Mouse (Mus musculus): Measurements from ENCODE around the gene Rims3. TPM values are rescaled to one million over a fixed set of nuclear protein-coding genes. Genes with fewer than 3 reads are reported as not detected.

Gene Rims3
- 0.51 and 0.60 TPM in 2 replicates for polyA plus RNA-seq (2015; fragmentation: Nextera tagmentation; extraction: Ambion mirVana)

GRCm38 (mm10) chr4:120854588-120855319 is at the start of gene Rims3:
Gene Rims3, plus strand, starts transcription at chr4:120854816.
- peak; percentile 63 for ATAC-seq (ENCODE audit: extremely low read depth, insufficient number of reproducible peaks, low FRiP score, low TSS enrichment)

GRCm38 (mm10) chr4:120805816-120806215 is 48.8 kb upstream of the Rims3 start:
- H3K4me1 ChIP-seq: peaks cover 58% of the 10 kb centered on the region
- H3K27ac ChIP-seq (replicated peaks): 0 out of 2 replicates have a peak overlapping the region, but pooled peaks have one; percentile 8
- 0 out of 2 replicates have a peak overlapping the region, but pooled peaks have one; percentile 47 for H3K9ac ChIP-seq
- no peak overlapping the region for H3K4me3 ChIP-seq
- H3K4me2 ChIP-seq: no peak overlapping the region
- ATAC-seq (ENCODE audit: extremely low read depth, insufficient number of reproducible peaks, low FRiP score, low TSS enrichment): no peak
- H3K27me3 ChIP-seq (replicated peaks): no peaks in the 10 kb centered on the region
- H3K9me3 ChIP-seq: no peaks in the 10 kb centered on the region
- H3K36me3 ChIP-seq: peaks cover 12% of the 10 kb centered on the region

More at GRCm38 (mm10) chr4:120854588-120855319, at the start of gene Rims3:
- H3K4me2 ChIP-seq: peak within 1 kb of the TSS; percentile 90
- H3K27ac ChIP-seq (replicated peaks): no peak within 1 kb of the TSS
- no peaks in the 10 kb centered on the region for H3K9me3 ChIP-seq
- 2% methylated on average over 62 of the region's 68 CpGs for WGBS
- H3K4me3 ChIP-seq: peak within 1 kb of the TSS; percentile 64
- no peaks in the 10 kb centered on the region for H3K36me3 ChIP-seq
- H3K27me3 ChIP-seq (replicated peaks): peaks cover 95% of the 10 kb centered on the region
- H3K4me1 ChIP-seq: peaks cover 10% of the 10 kb centered on the region
- peak within 1 kb of the TSS; percentile 76 for H3K9ac ChIP-seq

GRCm38 (mm10) chr4:120813762-120814161 is 40.9 kb upstream of the Rims3 start:
- Histone ChIP-seq H3K4me2 (peak overlapping the region; percentile 72), H3K9ac (peak overlapping the region; percentile 86), H3K27me3 (replicated peaks) (no peaks in the 10 kb centered on the region), H3K4me1 (peaks cover 81% of the 10 kb centered on the region), H3K36me3 (no peaks in the 10 kb centered on the region), H3K4me3 (peak overlapping the region; percentile 67), H3K27ac (replicated peaks) (peak overlapping the region; percentile 95), H3K9me3 (no peaks in the 10 kb centered on the region)
- ATAC-seq (ENCODE audit: extremely low read depth, insufficient number of reproducible peaks, low FRiP score, low TSS enrichment): no peak
- WGBS: 23% methylated on average over 1 of the region's 1 CpGs

GRCm38 (mm10) chr4:120814171-120814570 is 40.4 kb upstream of the Rims3 start:
- no peak for ATAC-seq (ENCODE audit: extremely low read depth, insufficient number of reproducible peaks, low FRiP score, low TSS enrichment)
- Histone ChIP-seq H3K4me3 (peak overlapping the region; percentile 67), H3K27me3 (replicated peaks) (no peaks in the 10 kb centered on the region), H3K9me3 (no peaks in the 10 kb centered on the region), H3K36me3 (no peaks in the 10 kb centered on the region), H3K4me1 (peaks cover 82% of the 10 kb centered on the region), H3K27ac (replicated peaks) (peak overlapping the region; percentile 95), H3K4me2 (peak overlapping the region; percentile 72), H3K9ac (peak overlapping the region; percentile 86)
- WGBS: 10% methylated on average over 4 of the region's 4 CpGs

- peak overlapping the region; percentile 67 for H3K4me3 ChIP-seq
- H3K27me3 ChIP-seq (replicated peaks): no peaks in the 10 kb centered on the region
- peak overlapping the region; percentile 95 for H3K27ac ChIP-seq (replicated peaks)
- no peaks in the 10 kb centered on the region for H3K36me3 ChIP-seq
- H3K9ac ChIP-seq: peak overlapping the region; percentile 86
- peaks cover 81% of the 10 kb centered on the region for H3K4me1 ChIP-seq
- 7% methylated on average over 4 of the region's 4 CpGs for whole genome bisulfite sequencing
- peak overlapping the region; percentile 72 for H3K4me2 ChIP-seq
- no peaks in the 10 kb centered on the region for H3K9me3 ChIP-seq
- ATAC-seq (ENCODE audit: extremely low read depth, insufficient number of reproducible peaks, low FRiP score, low TSS enrichment): no peak
Observed at GRCm38 (mm10) chr4:120815163-120815562, 39.5 kb upstream of the Rims3 start.

- H3K9me3 ChIP-seq: no peaks in the 10 kb centered on the region
- no peaks in the 10 kb centered on the region for H3K27me3 ChIP-seq (replicated peaks)
- H3K4me1 ChIP-seq: peaks cover 81% of the 10 kb centered on the region
- peak overlapping the region; percentile 72 for H3K4me2 ChIP-seq
- H3K4me3 ChIP-seq: peak overlapping the region; percentile 67
- peak; percentile 78 for ATAC-seq (ENCODE audit: extremely low read depth, insufficient number of reproducible peaks, low FRiP score, low TSS enrichment)
- peak overlapping the region; percentile 95 for H3K27ac ChIP-seq (replicated peaks)
- peak overlapping the region; percentile 86 for H3K9ac ChIP-seq
- WGBS: 6% methylated on average over 10 of the region's 10 CpGs
- no peaks in the 10 kb centered on the region for H3K36me3 ChIP-seq
Observed at GRCm38 (mm10) chr4:120815622-120816334, 38.8 kb upstream of the Rims3 start.

GRCm38 (mm10) chr4:120817002-120817774 is 37.4 kb upstream of the Rims3 start:
- Histone ChIP-seq H3K4me1 (peaks cover 74% of the 10 kb centered on the region), H3K27me3 (replicated peaks) (no peaks in the 10 kb centered on the region), H3K27ac (replicated peaks) (peak overlapping the region; percentile 95), H3K4me3 (peak overlapping the region; percentile 67; the same call in 1 of the 2 replicates), H3K9ac (peak overlapping the region; percentile 77; the same call in 1 of the 2 replicates), H3K4me2 (peak overlapping the region; percentile 72), H3K9me3 (no peaks in the 10 kb centered on the region), H3K36me3 (no peaks in the 10 kb centered on the region)
- ATAC-seq (ENCODE audit: extremely low read depth, insufficient number of reproducible peaks, low FRiP score, low TSS enrichment): no peak
- 15% methylated on average over 3 of the region's 3 CpGs for WGBS

- no peak for ATAC-seq (ENCODE audit: extremely low read depth, insufficient number of reproducible peaks, low FRiP score, low TSS enrichment)
- Histone ChIP-seq H3K27me3 (replicated peaks) (no peaks in the 10 kb centered on the region), H3K9ac (no peak overlapping the region; the same call in 1 of the 2 replicates), H3K36me3 (peaks cover 2% of the 10 kb centered on the region; the same call in 1 of the 2 replicates), H3K4me1 (peaks cover 74% of the 10 kb centered on the region), H3K9me3 (no peaks in the 10 kb centered on the region), H3K4me2 (peak overlapping the region; percentile 72; the same call in 1 of the 2 replicates), H3K4me3 (no peak overlapping the region), H3K27ac (replicated peaks) (peak overlapping the region; percentile 95)
- 50% methylated on average over 2 of the region's 2 CpGs for WGBS
Observed at GRCm38 (mm10) chr4:120817951-120818350, 36.7 kb upstream of the Rims3 start.

GRCm38 (mm10) chr4:120819296-120819695 is 35.3 kb upstream of the Rims3 start:
- no peak for ATAC-seq (ENCODE audit: extremely low read depth, insufficient number of reproducible peaks, low FRiP score, low TSS enrichment)
- Histone ChIP-seq H3K4me1 (peaks cover 76% of the 10 kb centered on the region), H3K4me3 (no peak overlapping the region), H3K36me3 (peaks cover 8% of the 10 kb centered on the region; the same call in 1 of the 2 replicates), H3K27ac (replicated peaks) (no peak overlapping the region), H3K4me2 (no peak overlapping the region), H3K9me3 (no peaks in the 10 kb centered on the region), H3K9ac (no peak overlapping the region), H3K27me3 (replicated peaks) (no peaks in the 10 kb centered on the region)
- 23% methylated on average over 1 of the region's 1 CpGs for WGBS

GRCm38 (mm10) chr4:120819871-120820270 is 34.7 kb upstream of the Rims3 start:
- WGBS: 97% methylated on average over 2 of the region's 2 CpGs
- peaks cover 77% of the 10 kb centered on the region for H3K4me1 ChIP-seq
- ATAC-seq (ENCODE audit: extremely low read depth, insufficient number of reproducible peaks, low FRiP score, low TSS enrichment): no peak
- H3K36me3 ChIP-seq: peaks cover 8% of the 10 kb centered on the region; the same call in 1 of the 2 replicates
- no peaks in the 10 kb centered on the region for H3K27me3 ChIP-seq (replicated peaks)
- H3K27ac ChIP-seq (replicated peaks): no peak overlapping the region
- no peaks in the 10 kb centered on the region for H3K9me3 ChIP-seq
- H3K4me3 ChIP-seq: no peak overlapping the region
- no peak overlapping the region for H3K9ac ChIP-seq
- H3K4me2 ChIP-seq: no peak overlapping the region
